Mouse (Mus musculus) cerebellum, adult 8-10 months (tissue): ENCODE measurements around the gene Dlg4.
"Not testable (repeated sequence)": the region's sequence is repeated elsewhere in the genome, so short reads cannot be mapped to it uniquely, and the experiment has no call there.

Source experiments
- DNase-seq: peaks from one replicate; pipeline ENCODE4 v3.0.0; 2022

Gene Dlg4

GRCm38 (mm10) chr11:69997070-69997509 lies 19.7 kb upstream of the Dlg4 start:
- DNase-seq: peak; percentile 74

GRCm38 (mm10) chr11:69998567-69999491 lies 17.9 kb upstream of the Dlg4 start:
- DNase-seq: no peak

- DNase-seq: no peak
Observed at GRCm38 (mm10) chr11:69999666-70000065, 17.1 kb upstream of the Dlg4 start.

GRCm38 (mm10) chr11:70000396-70000898 lies 16.3 kb upstream of the Dlg4 start, which contains the start of gene Dvl2:
Dvl2 (plus strand) TSS chr11:70000595.
- peak; percentile 83 for DNase-seq

- DNase-seq: no peak
Observed at GRCm38 (mm10) chr11:70001159-70001558, 15.6 kb upstream of the Dlg4 start.

GRCm38 (mm10) chr11:70001865-70002264 lies 14.9 kb upstream of the Dlg4 start:
- DNase-seq: no peak

- no peak for DNase-seq
Observed at GRCm38 (mm10) chr11:70002471-70002870, 14.3 kb upstream of the Dlg4 start.

- no peak for DNase-seq
Observed at GRCm38 (mm10) chr11:70005521-70005920, 11.2 kb upstream of the Dlg4 start.

GRCm38 (mm10) chr11:70010033-70010432 lies 6.7 kb upstream of the Dlg4 start:
- DNase-seq: no peak

GRCm38 (mm10) chr11:70010548-70010947 lies 6.2 kb upstream of the Dlg4 start:
- no peak for DNase-seq

GRCm38 (mm10) chr11:70010961-70011360 lies 5.8 kb upstream of the Dlg4 start:
- DNase-seq: no peak

- no peak for DNase-seq
Observed at GRCm38 (mm10) chr11:70012931-70013330, 3.8 kb upstream of the Dlg4 start.

GRCm38 (mm10) chr11:70013408-70013807 lies 3.3 kb upstream of the Dlg4 start:
- no peak for DNase-seq

GRCm38 (mm10) chr11:70014051-70014450 lies 2.7 kb upstream of the Dlg4 start:
- no peak for DNase-seq

GRCm38 (mm10) chr11:70014880-70015558 lies 1.7 kb upstream of the Dlg4 start, which contains the start of gene Acadvl:
Acadvl (minus strand) TSS chr11:70015411.
- peak; percentile 86 for DNase-seq

- no peak for DNase-seq
Observed at GRCm38 (mm10) chr11:70015677-70016076, 1.1 kb upstream of the Dlg4 start.

GRCm38 (mm10) chr11:70016177-70016576 lies 565 bp upstream of the Dlg4 start:
- DNase-seq: not testable (repeated sequence)

- DNase-seq: no peak
Observed at GRCm38 (mm10) chr11:70017199-70017767, 541 bp downstream of the Dlg4 start.

- peak; percentile 73 for DNase-seq
Observed at GRCm38 (mm10) chr11:70018131-70018990, 1.6 kb downstream of the Dlg4 start.

- no peak for DNase-seq
Observed at GRCm38 (mm10) chr11:70019495-70020021, 2.8 kb downstream of the Dlg4 start.

- no peak for DNase-seq
Observed at GRCm38 (mm10) chr11:70020022-70020631, 3.4 kb downstream of the Dlg4 start.
